Mouse (Mus musculus): Measurements from ENCODE around the gene Tmem14c.
"Not testable (repeated sequence)": the region's sequence is repeated elsewhere in the genome, so short reads cannot be mapped to it uniquely, and the experiment has no call there.

Gene Tmem14c

DNA sequence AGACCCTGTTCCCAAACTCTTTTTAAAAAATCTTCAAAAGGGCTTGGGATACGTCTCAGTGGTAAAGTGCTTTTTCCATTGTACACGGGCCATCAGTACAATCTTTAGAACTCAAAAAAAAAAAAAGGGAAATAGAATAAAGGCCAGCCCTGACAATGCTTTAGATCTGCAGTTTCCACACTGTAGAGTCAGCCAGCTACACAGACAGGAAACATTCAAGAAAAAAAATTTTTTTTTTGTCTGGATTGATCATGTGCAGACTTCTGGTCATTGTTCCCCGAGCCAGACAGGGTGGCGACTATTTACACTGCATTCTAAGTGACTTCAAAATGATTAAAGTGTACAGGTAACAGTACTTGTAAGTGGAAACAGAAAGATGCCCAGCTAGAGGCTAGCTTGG, 37.4 kb upstream of the Tmem14c start:
- TF ChIP-seq POU5F1 (IDR thresholded peaks at IDR 0.05; ENCODE audit: borderline replicate concordance, low read length) (no peak), NANOG (IDR thresholded peaks at IDR 0.05; ENCODE audit: borderline replicate concordance, low read length) (no peak), CTCF (conservative IDR thresholded peaks at IDR 0.05; ENCODE audit: low read length) (no peak)
- no peaks in the 10 kb centered on the region for H3K27me3 ChIP-seq (ENCODE audit: insufficient read depth, low read length)
- no peaks in the 10 kb centered on the region for H3K36me3 ChIP-seq (ENCODE audit: insufficient read depth, low read length)
- H3K9me3 ChIP-seq (ENCODE audit: low read length) = peaks cover under 1% of the 10 kb centered on the region; the same call in 1 of the 2 replicates
- H3K4me3 ChIP-seq (replicated peaks; ENCODE audit: low read length) = no peak overlapping the region
- peaks cover 25% of the 10 kb centered on the region for H3K4me1 ChIP-seq (replicated peaks; ENCODE audit: low read depth, low read length)

DNA sequence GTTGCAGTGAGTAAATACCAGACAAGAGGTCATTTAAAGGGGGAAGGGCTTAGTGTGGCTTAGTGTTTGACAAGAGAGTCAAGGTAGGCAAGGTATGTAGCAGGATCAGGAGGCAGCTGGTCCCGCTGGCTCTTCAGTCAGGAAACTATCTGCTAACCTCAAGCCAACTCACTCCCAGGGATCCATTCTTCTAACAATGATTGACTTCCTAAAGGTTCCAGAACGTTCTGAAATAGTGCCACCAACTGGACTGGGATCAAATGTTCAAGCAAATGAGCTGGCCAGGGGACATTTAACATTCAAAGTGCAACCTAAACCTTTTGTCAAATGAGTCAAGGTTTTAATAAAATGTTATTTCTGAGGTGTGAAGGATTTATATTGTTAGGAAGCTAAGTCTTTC, 36.8 kb upstream of the Tmem14c start:
- TF ChIP-seq POU5F1 (IDR thresholded peaks at IDR 0.05; ENCODE audit: borderline replicate concordance, low read length) (no peak), CTCF (conservative IDR thresholded peaks at IDR 0.05; ENCODE audit: low read length) (no peak), NANOG (IDR thresholded peaks at IDR 0.05; ENCODE audit: borderline replicate concordance, low read length) (no peak)
- Histone ChIP-seq H3K4me1 (replicated peaks; ENCODE audit: low read depth, low read length) (peaks cover 25% of the 10 kb centered on the region), H3K27me3 (ENCODE audit: insufficient read depth, low read length) (no peaks in the 10 kb centered on the region)

DNA sequence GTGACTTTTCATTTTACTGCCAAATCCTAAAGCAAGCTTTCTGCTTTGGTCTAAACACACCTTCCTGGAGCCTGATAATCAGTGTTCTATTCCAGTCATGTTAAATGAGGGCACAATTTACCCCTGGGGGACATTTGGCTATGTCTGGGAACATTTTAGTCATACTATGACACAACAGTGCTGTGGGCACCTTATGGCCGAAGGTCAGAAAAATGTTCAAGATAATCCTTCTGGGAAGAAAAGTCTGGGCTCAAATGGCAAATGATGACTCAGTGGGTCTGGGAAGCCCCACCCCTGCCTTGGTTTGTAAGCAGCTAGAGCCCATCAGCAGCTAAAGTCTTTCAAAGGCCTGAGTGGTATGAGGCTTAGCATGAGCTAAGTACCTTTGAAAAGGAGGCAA, 33.3 kb upstream of the Tmem14c start:
- Histone ChIP-seq H3K4me1 (replicated peaks; ENCODE audit: low read depth, low read length) (peaks cover 16% of the 10 kb centered on the region), H3K9me3 (ENCODE audit: low read length) (no peaks in the 10 kb centered on the region), H3K36me3 (ENCODE audit: insufficient read depth, low read length) (no peaks in the 10 kb centered on the region), H3K27me3 (ENCODE audit: insufficient read depth, low read length) (no peaks in the 10 kb centered on the region), H3K4me3 (replicated peaks; ENCODE audit: low read length) (no peak overlapping the region)
- TF ChIP-seq CTCF (conservative IDR thresholded peaks at IDR 0.05; ENCODE audit: low read length) = no peak
- TF ChIP-seq NANOG (IDR thresholded peaks at IDR 0.05; ENCODE audit: borderline replicate concordance, low read length) = no peak
- TF ChIP-seq POU5F1 (IDR thresholded peaks at IDR 0.05; ENCODE audit: borderline replicate concordance, low read length) = no peak

More for the DNA sequence above, 36.8 kb upstream of the Tmem14c start:
- Histone ChIP-seq H3K4me3 (replicated peaks; ENCODE audit: low read length) (no peak overlapping the region), H3K9me3 (ENCODE audit: low read length) (no peaks in the 10 kb centered on the region), H3K36me3 (ENCODE audit: insufficient read depth, low read length) (no peaks in the 10 kb centered on the region)

DNA sequence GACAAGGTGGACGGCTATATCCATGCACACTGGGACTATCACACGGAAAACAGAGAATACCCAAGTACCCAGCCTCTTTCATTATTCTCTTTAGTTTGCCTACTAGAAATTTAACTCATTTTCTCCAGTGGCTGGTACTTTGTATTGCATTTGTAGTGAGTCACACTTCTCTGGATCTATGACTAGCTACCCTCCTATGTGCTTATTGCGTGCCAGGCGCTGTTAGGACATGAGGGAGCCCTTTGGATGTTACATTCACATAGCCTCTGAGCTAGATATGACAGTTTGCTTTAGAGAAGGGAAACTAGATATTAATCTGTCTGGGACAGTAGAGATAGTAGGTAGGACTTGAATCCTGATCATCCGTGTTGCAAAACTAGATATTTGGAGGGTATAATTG, 30.0 kb upstream of the Tmem14c start:
- no peaks in the 10 kb centered on the region; the same call in 1 of the 2 replicates for H3K4me1 ChIP-seq (replicated peaks; ENCODE audit: low read depth, low read length)
- H3K36me3 ChIP-seq (ENCODE audit: insufficient read depth, low read length) = no peaks in the 10 kb centered on the region
- no peaks in the 10 kb centered on the region; the same call in 1 of the 2 replicates for H3K27me3 ChIP-seq (ENCODE audit: insufficient read depth, low read length)
- no peaks in the 10 kb centered on the region for H3K9me3 ChIP-seq (ENCODE audit: low read length)
- no peak for TF ChIP-seq POU5F1 (IDR thresholded peaks at IDR 0.05; ENCODE audit: borderline replicate concordance, low read length)
- no peak overlapping the region for H3K4me3 ChIP-seq (replicated peaks; ENCODE audit: low read length)

DNA sequence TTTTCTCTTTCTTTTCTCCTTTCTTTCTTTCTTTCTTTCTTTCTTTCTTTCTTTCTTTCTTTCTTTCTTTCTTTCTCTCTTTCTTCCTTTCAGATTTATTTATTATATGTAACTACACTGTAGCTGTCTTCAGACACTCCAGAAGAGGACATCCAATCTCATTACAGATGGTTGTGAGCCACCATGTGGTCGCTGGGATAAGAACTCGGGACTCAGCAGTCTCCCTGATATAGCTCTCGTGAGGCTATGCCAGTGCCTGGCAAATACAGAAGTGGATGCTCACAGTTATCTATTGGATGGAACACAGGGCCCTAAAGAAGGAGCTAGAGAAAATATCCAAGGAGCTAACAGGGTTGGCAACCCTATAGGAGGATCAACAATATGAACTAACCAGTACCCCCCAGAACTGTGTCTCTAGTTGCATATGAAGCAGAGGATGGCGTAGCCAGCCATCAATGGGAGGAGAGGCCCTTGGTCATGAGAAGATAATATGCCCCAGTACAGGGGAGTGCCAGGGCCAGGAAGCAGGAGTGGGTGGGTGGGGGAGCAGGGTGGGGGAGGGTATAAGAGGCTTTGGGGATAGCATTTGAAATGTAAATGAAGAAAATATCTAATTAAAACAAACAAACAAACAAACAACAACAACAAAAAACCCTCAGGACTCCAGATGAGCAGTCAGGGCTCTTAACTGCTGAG, 28.3 kb upstream of the Tmem14c start:
- not testable (repeated sequence) for H3K9me3 ChIP-seq (ENCODE audit: low read length); H3K4me1 ChIP-seq (replicated peaks; ENCODE audit: low read depth, low read length); H3K36me3 ChIP-seq (ENCODE audit: insufficient read depth, low read length); H3K4me3 ChIP-seq (replicated peaks; ENCODE audit: low read length); H3K27me3 ChIP-seq (ENCODE audit: insufficient read depth, low read length)

DNA sequence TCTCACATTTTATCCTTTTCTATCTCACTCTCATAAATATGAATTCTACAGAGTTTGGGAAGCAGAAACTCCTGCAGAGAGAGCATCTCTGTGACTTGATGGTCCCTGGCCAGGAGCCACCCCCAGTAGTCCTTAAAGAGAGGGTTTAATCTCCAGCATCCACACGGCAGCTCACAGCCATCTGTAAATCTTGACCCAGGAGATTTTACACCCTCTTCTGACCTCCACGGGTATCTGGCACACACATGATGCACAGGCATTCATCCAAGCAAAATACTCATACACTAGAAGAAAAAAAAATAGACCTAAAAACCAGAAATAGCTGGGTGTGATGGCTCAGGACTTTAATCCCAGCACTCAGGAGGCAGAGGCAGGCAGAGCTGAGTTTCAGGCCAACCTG, 27.7 kb upstream of the Tmem14c start:
- Histone ChIP-seq H3K36me3 (ENCODE audit: insufficient read depth, low read length) (no peaks in the 10 kb centered on the region), H3K4me3 (replicated peaks; ENCODE audit: low read length) (no peak overlapping the region), H3K9me3 (ENCODE audit: low read length) (no peaks in the 10 kb centered on the region), H3K27me3 (ENCODE audit: insufficient read depth, low read length) (no peaks in the 10 kb centered on the region; the same call in 1 of the 2 replicates), H3K4me1 (replicated peaks; ENCODE audit: low read depth, low read length) (no peaks in the 10 kb centered on the region; the same call in 1 of the 2 replicates)
- TF ChIP-seq CTCF (conservative IDR thresholded peaks at IDR 0.05; ENCODE audit: low read length) (no peak), NANOG (IDR thresholded peaks at IDR 0.05; ENCODE audit: borderline replicate concordance, low read length) (no peak)

DNA sequence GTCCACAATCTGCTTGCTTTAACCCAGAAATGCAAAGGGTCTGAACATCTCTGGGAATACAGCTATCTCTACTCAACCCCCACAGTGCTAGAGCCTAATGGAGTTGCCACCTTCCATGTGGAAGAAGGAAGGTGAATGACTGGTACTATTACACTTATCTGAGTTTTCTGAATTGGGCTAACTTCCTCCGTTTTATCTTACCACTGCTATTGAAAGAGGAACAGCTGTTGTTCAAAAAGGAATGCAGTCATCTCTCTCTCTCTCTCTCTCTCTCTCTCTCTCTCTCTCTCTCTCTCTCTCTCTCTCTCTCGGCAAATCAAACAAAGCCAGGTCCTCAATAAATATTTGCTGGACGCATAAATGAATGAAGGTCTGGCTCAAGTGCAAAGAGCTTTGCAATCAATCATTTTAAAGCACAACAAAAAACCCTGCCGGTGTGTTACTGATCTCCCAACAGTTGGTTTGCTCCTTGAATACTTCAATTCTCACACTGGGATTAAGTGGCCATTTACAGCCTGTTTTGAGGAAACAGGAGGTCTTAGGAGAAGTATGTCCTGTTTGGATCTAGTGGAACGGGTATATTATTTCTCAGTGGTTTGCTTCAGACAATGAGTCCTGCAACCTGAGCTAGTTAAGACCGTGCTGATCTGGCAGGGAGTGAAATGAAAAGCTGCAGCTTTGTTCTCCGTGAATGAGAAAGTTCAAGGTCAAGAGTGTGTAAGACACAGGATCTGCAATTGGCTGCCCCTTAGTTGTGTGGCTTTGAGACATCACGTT, 21.4 kb upstream of the Tmem14c start:
- no peaks in the 10 kb centered on the region; the same call in 1 of the 2 replicates for H3K27me3 ChIP-seq (ENCODE audit: insufficient read depth, low read length)
- H3K4me1 ChIP-seq (replicated peaks; ENCODE audit: low read depth, low read length) = peaks cover 29% of the 10 kb centered on the region
- TF ChIP-seq POU5F1 (IDR thresholded peaks at IDR 0.05; ENCODE audit: borderline replicate concordance, low read length) (no peak), NANOG (IDR thresholded peaks at IDR 0.05; ENCODE audit: borderline replicate concordance, low read length) (peak; percentile 26; the same call in 1 of the 2 replicates)

DNA sequence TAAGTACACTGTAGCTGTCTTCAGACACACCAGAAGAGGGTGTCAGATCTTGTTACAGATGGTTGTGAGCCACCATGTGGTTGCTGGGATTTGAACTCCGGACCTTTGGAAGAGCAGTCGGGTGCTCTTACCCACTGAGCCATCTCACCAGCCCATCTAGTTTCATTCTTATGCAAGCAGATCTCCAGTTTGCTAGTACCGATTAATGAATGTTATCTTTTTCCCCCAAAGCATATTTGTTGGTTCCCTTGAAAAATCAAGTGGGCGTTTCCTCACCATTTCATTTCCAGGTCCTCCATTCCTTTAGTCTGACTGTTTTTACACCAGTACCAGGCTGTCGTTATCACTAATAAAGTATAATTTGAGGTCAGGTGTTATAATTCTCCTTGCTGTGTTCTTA, 17.6 kb upstream of the Tmem14c start:
- H3K9me3 ChIP-seq (ENCODE audit: low read length); H3K27me3 ChIP-seq (ENCODE audit: insufficient read depth, low read length); H3K4me3 ChIP-seq (replicated peaks; ENCODE audit: low read length): not testable (repeated sequence)
- Histone ChIP-seq H3K4me1 (replicated peaks; ENCODE audit: low read depth, low read length) (peaks cover 52% of the 10 kb centered on the region), H3K36me3 (ENCODE audit: insufficient read depth, low read length) (peaks cover 12% of the 10 kb centered on the region)

More for the DNA sequence above, 21.4 kb upstream of the Tmem14c start:
- no peaks in the 10 kb centered on the region for H3K9me3 ChIP-seq (ENCODE audit: low read length)
- H3K36me3 ChIP-seq (ENCODE audit: insufficient read depth, low read length) = no peaks in the 10 kb centered on the region
- H3K4me3 ChIP-seq (replicated peaks; ENCODE audit: low read length) = no peak overlapping the region

Data from E14TG2a.4 (cell line).